Mouse (Mus musculus): Measurements from ENCODE around the gene Fbxw5.

GRCm38 (mm10) chr2:25500071-25500575 is 427 bp upstream of the Fbxw5 start:
- TF ChIP-seq POLR2A (IDR thresholded peaks at IDR 0.05; ENCODE audit: extremely low read depth, insufficient read depth, low read length) (no peak), CTCF (IDR thresholded peaks at IDR 0.05; ENCODE audit: extremely low read depth, insufficient read depth, low read length) (no peak)

All from cortical plate, adult 2 months (tissue).